ENCODE assay signal across 14 mouse cellular contexts in the genomic region with DNA sequence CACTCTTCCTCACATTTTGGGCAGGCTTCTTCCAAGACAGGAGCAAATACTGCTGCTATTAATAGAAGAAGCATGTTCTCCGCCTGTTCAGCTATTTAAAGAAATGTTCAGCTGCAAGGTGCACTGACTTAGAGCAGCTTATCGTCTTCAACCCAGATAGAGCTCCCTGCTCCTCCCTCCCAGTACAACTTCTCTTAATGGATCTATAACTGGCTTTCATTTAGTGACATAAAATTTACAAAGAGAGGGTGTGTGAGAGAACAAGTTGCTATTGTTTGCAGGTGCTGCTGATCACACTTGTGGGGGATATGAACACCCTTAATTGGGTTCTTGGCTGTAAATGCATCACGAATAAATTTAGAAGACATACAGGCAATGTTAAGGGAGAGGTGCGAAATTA.
DNase-seq lines count a peak whose midpoint lies in the region; TF ChIP-seq lines count a peak whose summit lies in the region.
"Had no signal": no experiment of that assay in that cellular context is flagged by ENCODE, and none has a peak within 500 bp of the region (broad histone marks: within the 10 kb centered on the region; RNA-seq: fewer than 3 reads in every experiment).

No protein-coding gene starts in this region.

- intact Hi-C loops in left cerebral cortex, postnatal 36 days (cut with DNase I), result no loop called here

- no peak for TF ChIP-seq CTCF in brain, embryonic 14.5 days (IDR thresholded peaks at IDR 0.05; ENCODE audit: borderline replicate concordance, extremely low read depth, insufficient read depth, insufficient read length)

- peak; percentile 17 to 19 for DNase-seq in frontal cortex, adult 2 months (ENCODE audit: extremely low spot score in 1 of 2, low spot score in 1 of 2)
- DNase-seq in frontal cortex, postnatal 25 days (ENCODE audit: low spot score in 2 of 2), result no peak
- DNase-seq in left cerebral cortex, adult 11 months (ENCODE audit: low spot score), result peak; percentile 15
- no peak for DNase-seq in left cerebral cortex, adult 18-20 months (ENCODE audit: low spot score in 2 of 2)
- DNase-seq in brain, embryonic 14.5 days (ENCODE audit: low read depth), result peak; percentile 12
- peak; percentile 12 to 17 for DNase-seq in left cerebral cortex, postnatal 36 days (ENCODE audit: low spot score in 2 of 2)
- no peak for DNase-seq in gastrocnemius, postnatal 10 days
- DNase-seq: adrenal gland, postnatal 36 days; B cell, adult 2 months; heart, postnatal 36 days; kidney, adult 2 months; lung, adult 18-20 months; lung, postnatal 10 days; retina, postnatal 1 day had no signal

- no peak for TF ChIP-seq POLR2A in brain, embryonic 14.5 days (IDR thresholded peaks at IDR 0.05; ENCODE audit: borderline replicate concordance, extremely low read depth, insufficient read depth, insufficient read length, poor library complexity, severe bottlenecking)

Comparison
In these comparisons a context has a peak if more than half of its experiments do, and no peak if none do; other contexts are left out.
1. DNase-seq: peak in frontal cortex, adult 2 months (2 of 2), left cerebral cortex, adult 11 months (single experiment), brain, embryonic 14.5 days (single experiment) and left cerebral cortex, postnatal 36 days (2 of 2); none in frontal cortex, postnatal 25 days (0 of 2), left cerebral cortex, adult 18-20 months (0 of 2) and gastrocnemius, postnatal 10 days (single experiment).